Mouse (Mus musculus) large intestine, adult 2 months (tissue): Measurements from ENCODE around the gene Tmem9b. TPM values are rescaled to one million over a fixed set of nuclear protein-coding genes. Genes with fewer than 3 reads are reported as not detected.

Experiments used
- DNase-seq: peaks from one replicate; pipeline ENCODE4 v3.0.0-alpha.2; 2012; ENCODE audit warnings: low read depth, low spot score
- WGBS: fragments of 180-500 bp; shearing (Covaris S2); methylation state at CpG from one replicate; pipeline ENCODE4 v1.1.7; 2018; 5-methylcytosine and 5-hydroxymethylcytosine counted together
- polyA plus RNA-seq: library from polyadenylated mRNA; depleted of rRNA; stranded (reverse); fragments of >200 nt; gene quantifications from 2 replicates; pipeline ENCODE4 v1.2.3, GENCODE M21; 2012; rRNA removed

Gene Tmem9b
- polyA plus RNA-seq: 63.6 and 70.0 TPM in 2 replicates

DNA sequence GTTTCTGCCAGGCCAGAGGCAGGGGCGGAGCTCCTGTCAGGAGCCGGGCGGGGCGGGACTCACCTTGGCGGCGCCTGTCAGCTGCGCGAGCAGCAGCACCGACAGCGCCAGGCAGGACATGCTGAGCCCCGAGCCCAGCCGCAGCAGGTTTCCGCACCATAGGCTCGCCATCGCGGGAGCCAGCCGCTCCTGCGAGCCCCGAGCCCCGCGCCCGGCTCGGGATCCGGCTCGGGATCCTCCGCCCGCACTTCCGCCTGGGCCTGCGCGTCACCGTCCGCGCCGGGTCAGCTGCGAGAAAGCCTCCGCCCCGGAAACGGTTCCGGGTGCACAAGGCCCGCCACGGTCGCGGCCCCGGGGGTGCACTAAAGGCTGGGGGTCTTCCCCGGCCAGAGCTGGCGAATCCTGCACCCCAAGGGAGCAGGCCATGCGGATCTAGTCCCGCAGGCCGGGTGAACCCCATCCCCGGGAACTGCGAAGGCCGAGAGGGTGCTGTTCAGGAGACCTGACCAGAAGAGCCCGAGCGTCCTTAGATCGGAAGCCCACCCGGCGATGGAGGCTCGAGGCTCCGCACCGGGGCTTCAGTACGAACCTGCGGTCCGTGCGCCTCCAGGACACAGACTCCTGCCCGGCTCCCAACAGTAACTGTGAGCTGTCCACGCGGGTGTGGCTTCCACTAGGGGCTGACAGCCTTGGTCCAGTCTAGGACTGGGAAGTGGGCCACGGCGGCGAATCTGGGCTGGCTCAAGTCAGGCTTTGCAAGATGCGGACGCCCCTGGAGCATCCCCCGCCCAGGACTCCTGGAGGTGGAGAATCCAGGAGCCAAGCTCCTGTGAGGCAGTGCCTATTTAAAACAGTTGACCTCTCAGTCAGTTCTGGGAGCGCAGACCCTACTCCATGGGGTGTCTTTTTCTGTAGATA lies at the start of gene Tmem9b:
Tmem9b (minus strand) TSS at position 868 of the 918 bp plus-strand sequence.
- DNase-seq: peak; percentile 48
- WGBS: under 1% methylated on average over 74 of the region's 74 CpGs

DNA sequence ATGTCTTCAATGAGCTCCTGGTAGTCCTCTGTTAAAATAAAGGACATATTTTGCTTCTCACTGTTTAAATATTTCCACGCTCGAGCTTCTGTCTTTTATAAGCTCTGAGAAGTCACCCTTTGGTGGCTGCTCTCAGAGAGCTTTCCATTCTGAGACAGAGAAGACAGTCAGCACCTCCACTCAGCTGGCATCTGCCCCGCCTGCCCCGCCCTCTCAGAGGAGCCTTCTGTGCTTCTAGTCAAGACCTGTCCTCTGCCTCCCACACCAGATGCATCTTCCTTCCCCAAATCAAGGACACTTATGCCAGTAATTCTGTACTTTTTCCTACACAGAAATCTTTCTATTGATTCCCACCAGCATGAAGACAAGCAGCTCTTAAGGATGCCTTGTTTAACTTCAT lies 48.0 kb upstream of the Tmem9b start:
- WGBS: 60% methylated on average over 4 of the region's 4 CpGs

DNA sequence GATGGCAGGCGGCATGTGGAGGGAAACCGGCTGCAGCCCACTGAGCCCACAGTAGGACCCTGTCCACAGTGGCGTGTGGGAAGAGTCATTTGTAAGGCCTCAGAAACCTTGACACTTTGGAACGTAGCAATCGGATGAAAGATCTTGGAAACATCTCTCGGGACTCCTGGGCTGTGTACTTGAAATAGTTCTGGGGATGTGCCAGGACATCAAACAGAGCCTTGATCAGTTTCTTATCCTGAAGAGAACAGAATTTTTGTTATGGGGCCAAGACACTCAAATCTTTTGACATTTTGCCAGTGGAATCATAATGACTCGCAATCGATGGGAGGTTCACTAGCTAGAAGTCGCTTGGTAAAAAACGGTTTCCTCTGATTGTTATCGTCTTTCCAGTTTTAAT lies 46.5 kb upstream of the Tmem9b start:
- DNase-seq: no peak
- 75% methylated on average over 11 of the region's 11 CpGs for WGBS

More for the DNA sequence above, 48.0 kb upstream of the Tmem9b start:
- no peak for DNase-seq

DNA sequence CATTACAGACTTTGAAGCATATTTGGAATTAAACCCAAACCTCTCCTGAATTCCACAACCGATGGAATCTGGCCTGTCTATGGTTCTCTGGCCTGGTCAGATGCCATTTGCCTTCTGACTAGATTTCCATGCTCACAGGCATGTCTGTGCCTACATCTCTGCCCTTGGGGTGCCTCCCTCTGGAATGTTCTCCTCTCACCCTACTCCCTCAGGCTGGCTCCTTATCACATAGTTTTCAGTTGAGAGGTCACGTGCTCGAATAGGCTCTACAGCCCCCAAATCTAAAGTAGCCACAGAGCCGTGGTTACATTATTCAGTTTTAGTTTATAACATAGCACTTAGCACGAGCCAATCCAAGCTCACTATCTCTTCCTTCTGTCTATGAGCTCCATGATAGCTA lies 42.9 kb upstream of the Tmem9b start:
- no peak for DNase-seq
- WGBS: 58% methylated on average over 5 of the region's 5 CpGs

DNA sequence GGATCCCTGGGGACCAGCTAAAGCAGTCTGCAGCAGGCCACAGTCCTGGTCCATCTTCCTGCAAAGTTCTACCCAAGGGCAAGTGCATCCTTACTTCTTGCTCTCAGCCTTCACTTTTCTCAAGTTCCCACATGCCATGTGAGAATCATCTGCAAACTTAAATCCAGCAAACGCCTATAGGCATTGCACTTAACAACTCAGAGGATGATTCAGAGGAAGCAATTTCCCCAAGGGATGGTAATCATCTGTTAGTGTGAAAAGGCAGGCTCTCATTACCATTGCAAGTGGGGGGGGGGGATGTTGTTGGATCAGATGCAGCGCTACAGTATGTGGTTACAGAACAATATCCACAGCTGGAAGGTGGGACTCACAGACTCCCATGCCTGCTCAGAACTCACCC lies 41.9 kb upstream of the Tmem9b start:
- no peak for DNase-seq
- 63% methylated on average over 2 of the region's 2 CpGs for WGBS

DNA sequence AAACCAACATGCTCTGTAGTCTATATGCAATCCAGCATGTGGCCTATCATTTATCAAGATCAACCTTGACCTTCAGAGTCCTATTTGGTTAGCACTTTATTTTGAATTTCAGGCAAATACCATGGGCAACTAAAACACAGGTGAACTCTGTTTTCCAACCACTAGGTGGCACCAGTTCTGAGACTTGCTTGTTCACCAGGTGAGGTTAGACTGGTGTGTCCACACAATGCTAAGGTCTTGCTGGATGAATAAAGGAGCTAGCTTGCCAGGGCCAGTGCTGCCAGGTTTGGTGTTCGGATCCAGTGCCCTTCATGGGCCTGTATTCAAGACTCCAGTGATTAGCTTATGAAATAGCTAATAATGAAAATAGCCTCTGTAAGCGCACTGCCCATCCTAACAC lies 40.1 kb upstream of the Tmem9b start:
- WGBS: 73% methylated on average over 2 of the region's 2 CpGs
- peak; percentile 31 for DNase-seq

DNA sequence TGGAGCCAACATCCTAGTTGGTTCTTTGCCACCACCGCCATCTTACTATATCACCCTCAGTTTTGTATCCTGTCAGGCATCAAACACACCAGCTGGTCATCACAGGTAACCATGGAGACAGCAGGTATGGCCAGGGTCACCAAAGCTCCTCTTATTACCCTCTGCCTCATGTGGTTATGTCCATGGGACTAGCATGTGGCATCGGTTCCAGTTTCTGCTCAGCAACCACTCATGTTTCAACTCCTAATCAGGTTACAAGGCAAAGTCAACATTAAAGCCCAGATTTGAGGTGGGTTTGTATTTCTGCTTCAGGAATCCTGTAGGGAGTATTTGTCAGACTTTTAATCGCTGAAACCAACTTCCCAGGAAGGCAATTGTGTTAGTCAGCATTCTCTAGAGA lies 38.1 kb upstream of the Tmem9b start:
- no peak for DNase-seq
- WGBS: 70% methylated on average over 3 of the region's 3 CpGs

DNA sequence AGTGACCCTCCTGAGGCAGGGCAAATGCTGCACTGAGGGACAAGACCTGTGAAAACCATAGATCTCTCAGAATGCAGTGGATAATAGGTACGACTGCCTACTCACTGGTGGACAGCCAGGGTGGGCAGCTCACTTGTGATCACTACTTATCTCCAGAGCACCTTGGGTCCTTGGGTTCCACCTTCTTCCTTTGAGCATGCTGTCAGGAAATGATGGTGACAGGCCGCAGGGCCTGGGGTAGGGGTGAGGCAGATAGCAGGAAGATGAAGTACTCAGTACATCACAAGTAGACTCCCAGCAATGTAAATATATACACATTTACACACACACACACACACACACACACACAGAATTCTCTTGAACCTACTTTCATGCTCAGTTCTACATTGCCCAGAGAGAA lies 35.2 kb upstream of the Tmem9b start:
- DNase-seq: no peak
- 81% methylated on average over 2 of the region's 2 CpGs for WGBS

DNA sequence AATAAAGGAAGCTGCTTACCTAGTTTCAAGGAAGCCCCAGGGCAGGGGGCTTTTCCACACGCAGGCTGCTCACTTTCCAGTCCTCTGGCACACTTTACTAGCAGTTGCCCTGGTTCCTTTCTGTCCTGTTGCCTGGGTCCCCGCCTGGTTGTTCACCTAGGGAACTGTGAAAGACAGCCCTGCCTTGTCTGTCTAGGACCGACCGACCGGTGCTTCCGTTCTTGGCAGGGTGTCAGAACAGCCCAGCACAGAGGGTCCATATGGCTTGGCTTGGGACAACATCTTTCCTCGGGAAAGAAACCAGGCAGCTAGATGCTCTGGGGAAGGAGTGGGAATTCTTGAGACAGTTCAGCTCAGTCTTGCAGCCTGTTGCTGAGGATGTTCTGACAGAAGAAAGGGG lies 30.6 kb upstream of the Tmem9b start:
- WGBS: 22% methylated on average over 7 of the region's 7 CpGs
- DNase-seq: no peak

DNA sequence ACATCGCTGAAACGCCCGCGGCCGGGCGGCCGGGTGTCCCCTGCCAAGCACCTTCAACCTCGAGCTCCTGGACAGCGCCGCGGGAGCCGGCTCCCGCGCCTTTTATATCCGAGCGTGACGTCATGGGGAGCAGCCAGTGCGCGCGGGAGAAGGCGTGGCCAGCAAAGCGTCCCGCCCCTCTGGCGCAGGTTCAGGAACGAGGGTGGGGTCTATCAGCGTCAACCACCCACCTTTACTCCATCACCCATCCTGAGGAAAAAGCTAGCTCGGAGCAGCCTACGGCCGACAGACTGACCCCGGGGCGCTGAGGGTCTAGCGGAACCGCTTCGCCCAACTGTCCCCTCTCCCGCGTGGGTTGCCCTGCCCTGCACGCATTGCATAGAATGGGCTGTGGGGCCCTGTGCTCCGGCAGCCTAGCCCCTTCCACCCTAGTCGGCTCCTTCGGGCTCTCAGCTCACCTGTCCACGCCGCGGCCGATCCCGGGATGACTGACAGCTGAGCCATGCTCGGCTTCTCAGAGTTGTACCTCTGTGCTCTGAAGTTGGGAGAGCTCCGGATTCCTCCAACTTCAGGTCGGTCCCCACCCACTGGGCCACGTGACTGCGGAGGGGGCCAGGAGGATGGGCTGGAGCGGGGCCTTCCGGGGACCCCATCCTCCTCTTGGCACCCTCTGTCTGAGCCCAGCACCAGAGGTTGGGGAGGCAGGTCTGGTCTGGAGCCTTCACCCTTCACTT lies 29.0 kb upstream of the Tmem9b start, which contains the start of gene Nrip3:
Nrip3 (minus strand) TSS at position 556 of the 734 bp plus-strand sequence.
- WGBS: 2% methylated on average over 52 of the region's 52 CpGs
- peak; percentile 29 for DNase-seq

DNA sequence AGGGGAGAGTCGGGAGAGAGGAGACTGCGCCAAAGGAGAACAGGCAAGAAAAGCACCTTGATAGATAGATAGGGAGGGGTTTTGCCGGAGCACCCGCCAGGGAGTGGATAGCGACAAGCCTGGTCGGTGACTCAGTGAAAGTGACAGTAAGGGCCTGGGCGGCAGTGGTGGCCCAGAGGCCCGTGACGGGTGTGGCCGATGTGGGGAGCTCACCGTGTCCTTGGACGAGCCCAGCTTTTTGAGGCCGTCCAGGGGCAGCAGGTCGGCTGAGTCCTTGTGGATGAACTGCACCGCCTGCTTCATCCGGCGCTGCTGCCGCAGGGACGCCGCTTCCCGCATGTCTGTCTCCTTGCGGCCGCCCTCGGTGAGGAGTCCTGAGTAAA lies 28.4 kb upstream of the Tmem9b start:
- no peak for DNase-seq
- under 1% methylated on average over 24 of the region's 24 CpGs for WGBS

DNA sequence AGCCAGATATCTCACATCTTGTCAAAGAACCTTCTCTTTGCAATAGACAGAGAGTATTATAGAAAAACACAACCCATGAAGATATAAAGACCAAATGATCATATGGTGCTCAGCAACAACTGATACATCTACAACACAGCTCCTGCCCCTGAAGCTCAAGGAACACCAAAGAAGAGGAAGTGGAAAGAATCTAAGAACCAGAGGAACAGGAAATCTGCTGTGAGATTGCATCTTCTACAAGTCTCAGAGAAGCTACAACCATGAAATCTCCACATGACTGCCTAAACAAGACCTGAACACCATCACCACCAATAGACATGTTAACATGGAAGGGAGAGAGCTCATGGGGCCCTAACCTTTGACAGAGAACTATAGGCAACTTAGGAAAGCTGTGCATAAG lies 19.6 kb upstream of the Tmem9b start:
- DNase-seq: no peak

DNA sequence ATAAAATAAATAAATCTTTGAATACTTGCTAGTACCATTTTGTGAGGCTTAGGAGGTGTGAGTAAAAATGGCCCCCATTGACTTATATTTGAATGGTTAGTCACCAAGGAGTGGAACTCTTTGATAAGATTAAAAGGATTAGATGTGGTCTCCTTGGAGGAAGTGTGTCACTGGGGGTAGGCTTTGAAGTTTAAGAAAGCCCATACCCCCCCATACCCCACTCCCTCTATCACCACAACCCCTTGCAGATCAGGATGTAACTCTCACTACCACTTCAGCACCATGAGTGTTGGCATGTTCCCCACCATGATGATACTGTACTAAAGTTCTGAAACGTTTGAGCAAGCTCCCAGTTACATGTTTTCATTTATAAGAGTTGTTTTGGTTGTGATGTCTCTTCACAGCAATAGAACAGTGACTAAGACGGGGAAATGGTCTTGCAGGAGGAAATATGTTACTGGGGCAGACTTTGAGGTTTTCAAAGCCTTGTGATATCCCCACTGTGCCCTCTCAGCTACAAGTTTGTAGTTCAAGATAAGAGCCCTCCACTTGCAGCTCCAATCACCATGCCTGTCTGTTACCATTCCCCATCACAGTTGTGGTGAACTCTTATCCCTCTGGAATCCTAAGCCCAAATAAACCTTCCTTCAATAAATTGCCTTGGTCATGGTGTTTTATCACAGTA lies 16.2 kb upstream of the Tmem9b start:
- DNase-seq: no peak
- 50% methylated on average over 2 of the region's 2 CpGs for WGBS

DNA sequence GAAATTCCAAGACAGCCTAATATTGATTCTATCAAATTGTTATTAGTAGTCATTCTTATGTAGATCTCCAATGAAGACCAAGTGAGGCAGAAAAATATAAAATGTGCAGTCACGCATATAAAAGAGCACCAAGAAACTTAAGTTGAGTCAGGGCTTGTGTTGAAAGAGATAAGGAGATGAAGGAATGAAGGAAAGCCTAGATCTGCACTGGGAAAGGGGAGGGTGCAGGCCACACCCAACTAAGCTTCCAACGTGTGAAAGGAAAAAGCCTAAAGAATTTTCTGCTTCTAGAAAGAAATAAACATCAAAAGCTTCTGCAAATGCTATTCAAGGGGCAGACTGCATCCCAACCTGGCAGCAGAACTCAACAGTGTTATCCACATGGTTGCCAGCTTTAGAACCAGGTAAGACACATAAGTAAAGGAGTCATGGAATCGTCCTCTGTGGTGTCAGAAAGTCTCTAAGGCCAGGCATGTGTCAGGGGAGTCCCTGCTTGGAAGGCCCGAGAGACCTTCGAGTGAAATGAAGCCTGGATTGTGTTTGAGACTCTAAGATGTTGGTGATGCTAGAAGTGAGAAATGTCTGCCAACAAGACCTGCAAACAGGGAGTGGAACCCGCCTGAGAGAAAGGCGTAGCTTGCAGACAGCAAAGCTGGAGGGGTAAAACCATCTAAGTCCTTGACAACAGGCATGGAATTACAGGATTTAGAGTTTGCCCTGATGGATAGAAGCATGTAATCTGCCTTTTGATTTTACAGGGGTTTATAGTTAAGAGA lies 15.1 kb upstream of the Tmem9b start:
- DNase-seq: no peak
- WGBS: 77% methylated on average over 7 of the region's 7 CpGs

DNA sequence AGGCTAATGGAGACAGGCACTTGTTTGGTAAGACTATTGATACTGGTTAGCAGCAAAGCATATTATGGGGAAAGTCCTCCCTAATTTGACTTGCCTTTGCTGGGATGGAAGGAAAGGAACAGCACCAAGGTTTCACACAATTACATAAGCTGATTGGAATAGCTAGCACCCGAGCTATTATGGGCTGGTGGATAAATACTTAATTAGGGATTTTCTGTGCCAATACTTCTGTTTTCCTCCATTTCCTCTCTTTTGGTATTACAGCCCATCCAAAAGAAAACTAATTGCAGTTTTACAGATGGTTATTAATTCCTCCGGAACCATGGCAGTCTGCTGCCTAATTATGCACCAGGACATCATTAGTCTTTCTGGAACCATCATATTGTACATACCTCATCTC lies 11.3 kb upstream of the Tmem9b start:
- WGBS: 77% methylated on average over 2 of the region's 2 CpGs
- no peak for DNase-seq

DNA sequence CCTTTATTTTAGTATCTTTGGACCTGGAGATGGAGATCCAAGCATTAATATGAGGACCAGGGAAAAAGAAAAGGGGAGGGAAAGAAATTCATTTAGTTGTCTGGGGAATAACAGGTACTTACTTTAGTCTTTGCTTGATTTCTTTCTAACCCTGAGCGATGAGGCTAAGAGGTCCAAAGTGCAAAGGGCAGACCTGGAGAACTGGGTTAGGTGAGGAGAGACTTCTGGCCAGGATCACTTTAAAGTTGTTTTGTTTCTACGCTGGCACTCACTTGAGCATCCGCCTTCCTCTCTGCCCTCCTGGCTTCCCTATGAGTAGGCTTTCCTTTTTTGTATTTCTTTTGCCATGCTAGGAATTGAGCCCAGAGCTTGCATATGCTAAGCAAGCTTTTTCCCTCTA lies 3.6 kb upstream of the Tmem9b start:
- 56% methylated on average over 3 of the region's 3 CpGs for WGBS
- no peak for DNase-seq

DNA sequence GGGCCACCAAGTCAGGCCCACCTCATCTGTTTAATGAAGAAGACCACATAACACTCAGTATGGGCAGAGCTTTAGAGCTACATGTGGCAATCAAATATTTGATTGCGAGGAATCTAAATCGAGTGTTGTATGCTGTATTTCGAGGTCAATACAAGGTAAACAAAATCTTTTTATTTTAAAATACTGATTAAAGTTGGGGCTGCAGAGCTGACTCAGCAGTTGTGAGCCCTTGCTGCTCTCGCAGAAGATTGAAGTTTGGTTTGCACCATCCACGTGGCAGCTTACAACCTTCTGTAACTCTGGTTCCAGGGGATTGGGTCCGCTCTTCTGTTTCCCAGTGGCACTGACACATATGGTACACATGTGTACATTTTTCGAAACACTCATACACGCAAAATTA lies 1.4 kb upstream of the Tmem9b start:
- no peak for DNase-seq
- 88% methylated on average over 8 of the region's 8 CpGs for WGBS

DNA sequence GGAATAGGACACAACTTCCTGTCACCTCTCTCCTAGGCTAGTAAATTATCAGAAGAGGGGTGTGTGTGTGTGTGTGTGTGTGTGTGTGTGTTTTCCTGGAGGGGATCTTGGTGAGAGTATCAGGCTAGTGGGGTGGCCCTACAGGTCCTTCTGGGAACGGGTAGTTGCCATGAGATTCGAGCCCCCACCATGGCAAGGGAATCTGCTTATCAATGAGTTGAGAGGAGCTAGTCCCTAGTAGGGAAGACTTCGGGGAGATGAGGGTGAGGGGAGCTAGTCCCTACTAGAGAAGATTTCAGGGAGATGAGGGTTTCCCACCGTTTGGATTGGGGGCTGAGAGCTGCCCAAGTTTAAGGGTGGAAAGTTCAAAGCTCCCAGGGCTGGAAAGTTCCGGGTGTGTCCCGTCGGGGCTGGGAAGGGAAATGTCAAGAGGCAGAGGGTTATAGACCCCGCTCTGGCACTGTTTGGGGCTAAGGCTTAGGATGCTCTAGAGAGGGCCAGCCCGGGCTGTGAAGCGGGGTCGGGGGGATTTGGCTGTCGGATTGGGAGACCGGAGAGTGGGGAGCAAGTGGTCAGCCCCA lies 1.2 kb downstream of the Tmem9b start:
- peak; percentile 35 for DNase-seq
- 2% methylated on average over 13 of the region's 13 CpGs for WGBS

DNA sequence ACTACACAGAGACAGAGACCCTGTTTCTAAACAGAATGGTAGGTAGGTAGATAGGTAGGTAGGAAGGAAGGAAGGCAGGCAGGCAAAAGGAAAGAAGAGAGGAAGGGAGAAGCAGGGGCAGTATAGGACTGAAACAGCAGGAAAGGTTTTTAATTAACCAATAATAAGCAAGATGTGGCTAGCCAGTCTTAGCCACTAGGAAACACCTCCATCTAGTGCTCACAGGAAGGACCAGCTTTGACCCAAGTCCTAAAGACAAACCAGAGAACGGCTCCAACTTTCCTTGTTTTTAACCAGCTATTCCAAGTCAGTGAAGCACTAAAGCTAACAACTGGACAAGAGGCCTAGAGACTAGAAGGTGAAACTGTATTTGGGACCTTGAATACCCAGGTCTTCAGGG lies 4.9 kb downstream of the Tmem9b start:
- WGBS: 39% methylated on average over 1 of the region's 1 CpGs
- DNase-seq: no peak
